Mouse (Mus musculus) thymus, postnatal 14 days (tissue): ENCODE measurements around the gene Actg1.
"Not testable (repeated sequence)": the region's sequence is repeated elsewhere in the genome, so short reads cannot be mapped to it uniquely, and the experiment has no call there.

Experiments
- DNase-seq: peaks from one replicate; pipeline ENCODE4 v3.0.0; 2021

Actg1 gene

GRCm38 (mm10) chr11:120360062-120360461 lies 11.7 kb upstream of the Actg1 start:
- DNase-seq = no peak

DNA sequence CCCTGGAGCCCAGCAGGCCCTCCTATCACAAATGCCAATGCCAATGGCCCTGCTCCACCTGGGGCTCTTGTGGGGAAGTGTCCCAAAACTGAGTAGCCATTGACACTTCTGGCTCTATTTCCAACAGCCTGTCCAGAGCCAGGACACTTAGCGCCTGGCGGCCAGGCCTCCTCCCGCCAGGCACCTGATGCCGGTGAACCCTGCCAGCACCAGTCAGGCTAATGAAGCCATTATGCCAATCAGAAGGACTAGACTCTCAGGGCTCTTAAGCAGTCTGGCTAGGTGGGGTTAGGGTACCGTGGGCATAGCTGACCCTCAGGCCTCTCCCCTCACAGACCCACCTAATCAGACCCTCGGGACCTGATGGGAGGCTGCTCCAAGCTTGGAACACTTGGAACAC lies 11.0 kb upstream of the Actg1 start:
- DNase-seq = no peak

DNA sequence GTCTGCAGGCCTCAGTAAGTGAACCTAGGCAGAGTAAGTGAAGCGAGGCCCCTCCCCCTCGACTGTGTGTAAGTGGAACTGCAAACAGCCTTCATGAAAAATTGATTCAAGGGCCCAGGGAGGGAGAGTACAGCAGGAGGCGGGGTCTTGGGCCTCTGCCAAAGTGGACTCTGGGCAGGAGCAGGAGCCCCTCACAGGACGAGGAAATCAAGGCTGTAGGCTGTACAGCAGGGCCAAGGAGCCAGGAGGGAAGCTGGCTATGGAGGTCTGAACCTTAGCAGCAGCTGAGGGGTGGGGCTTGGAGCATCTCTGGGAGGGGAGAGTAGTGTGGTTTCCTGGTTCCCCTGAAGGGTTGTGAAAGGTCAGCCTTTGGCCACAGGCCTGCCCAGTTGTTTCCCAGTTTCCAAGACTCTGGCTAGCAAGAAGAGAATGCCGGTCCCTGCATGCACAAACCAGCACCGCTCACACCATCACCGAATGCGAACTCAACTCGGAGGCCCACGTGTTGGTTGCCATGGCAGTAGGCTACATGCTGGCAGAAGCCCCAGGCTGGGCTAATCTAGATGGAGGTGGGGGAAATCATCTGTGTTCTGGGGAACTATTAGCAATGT lies 9.6 kb upstream of the Actg1 start:
- no peak for DNase-seq

DNA sequence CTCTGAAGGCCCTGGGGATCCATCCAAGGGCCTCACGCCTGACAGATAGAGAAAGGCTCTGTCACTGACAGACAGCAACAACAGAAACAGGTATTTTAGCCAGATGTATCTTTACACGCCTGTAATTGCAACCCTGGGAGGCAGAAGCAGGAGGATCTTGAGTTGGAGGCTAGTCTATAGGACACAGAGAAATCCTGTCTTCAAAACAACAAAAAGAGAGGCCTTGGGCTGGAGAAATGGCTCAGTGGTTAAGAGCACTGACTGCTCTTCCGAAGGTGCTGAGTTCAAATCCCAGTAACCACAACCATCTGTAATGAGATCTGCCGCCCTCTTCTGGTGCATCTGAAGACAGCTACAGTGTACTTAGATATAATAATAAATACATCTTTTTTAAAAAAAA lies 8.6 kb upstream of the Actg1 start:
- no peak for DNase-seq

DNA sequence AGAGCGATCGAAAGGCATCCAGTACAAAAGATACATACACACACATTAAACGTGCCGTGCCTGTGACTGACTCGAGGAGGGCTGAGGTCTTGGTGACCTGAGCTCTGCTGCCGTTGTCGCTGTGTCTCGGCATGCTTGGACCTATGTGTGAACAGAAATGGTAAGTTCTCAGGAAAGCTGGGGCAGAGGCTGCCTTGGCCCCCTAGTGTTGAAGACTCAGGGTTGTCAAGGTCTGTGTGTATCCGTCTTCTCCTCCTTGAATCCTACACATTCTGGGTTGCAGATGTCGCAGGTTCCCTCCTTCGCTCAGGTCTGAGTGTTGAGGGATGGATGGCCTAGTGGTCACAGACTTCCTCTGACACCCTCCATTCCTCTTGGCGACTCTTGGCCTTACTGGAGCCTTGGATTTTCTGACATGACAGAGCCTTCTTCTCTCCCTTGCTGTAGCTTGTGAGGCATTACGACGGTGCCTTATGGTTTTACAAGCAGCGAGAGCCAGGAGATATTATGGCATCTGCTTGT lies 8.0 kb upstream of the Actg1 start:
- DNase-seq = no peak

- DNase-seq = no peak
Observed at GRCm38 (mm10) chr11:120355277-120356039, 7.1 kb upstream of the Actg1 start.

DNA sequence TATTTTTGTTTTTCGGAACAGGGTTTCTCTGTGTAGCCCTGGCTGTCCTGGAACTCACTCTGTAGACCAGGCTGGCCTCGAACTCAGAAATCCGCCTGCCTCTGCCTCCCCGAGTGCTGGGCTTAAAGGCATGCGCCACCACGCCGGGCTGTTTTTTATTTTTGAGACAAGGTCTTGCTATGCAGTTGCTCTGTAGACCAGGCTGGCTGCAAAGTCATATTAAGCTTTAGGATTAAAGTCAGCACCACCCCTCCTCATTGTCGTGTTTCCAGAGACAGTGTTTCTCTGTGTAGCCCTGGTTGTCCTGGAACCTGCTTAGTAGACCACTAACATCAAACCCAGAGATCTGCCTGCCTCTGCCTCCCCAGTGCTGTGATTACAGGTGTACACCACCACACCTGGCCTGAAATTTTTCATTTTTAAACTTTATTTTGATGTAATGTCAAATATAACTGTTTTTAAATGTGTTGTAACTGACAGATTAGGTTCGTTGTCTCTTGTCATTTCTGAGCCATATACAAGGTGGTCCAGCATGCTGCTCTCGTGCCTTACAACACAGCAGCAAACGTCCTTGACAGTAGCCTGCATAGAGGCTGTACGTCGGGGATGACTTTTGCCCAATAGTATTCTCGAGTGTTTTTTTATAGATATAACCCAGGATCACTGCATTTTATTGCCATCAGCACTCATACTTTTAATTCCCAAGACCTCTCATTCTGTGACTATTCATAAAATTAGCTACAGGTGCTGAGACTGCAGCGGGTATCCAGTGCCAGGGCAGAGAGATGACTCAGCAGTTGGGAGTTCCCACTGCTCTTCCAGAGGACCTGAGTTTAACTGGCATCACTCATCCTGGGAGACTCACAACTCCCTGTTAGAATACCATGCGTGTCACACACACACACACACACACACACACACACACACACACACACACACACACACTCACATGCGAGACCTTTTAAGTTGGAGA lies 6.2 kb upstream of the Actg1 start:
- DNase-seq = no peak

DNA sequence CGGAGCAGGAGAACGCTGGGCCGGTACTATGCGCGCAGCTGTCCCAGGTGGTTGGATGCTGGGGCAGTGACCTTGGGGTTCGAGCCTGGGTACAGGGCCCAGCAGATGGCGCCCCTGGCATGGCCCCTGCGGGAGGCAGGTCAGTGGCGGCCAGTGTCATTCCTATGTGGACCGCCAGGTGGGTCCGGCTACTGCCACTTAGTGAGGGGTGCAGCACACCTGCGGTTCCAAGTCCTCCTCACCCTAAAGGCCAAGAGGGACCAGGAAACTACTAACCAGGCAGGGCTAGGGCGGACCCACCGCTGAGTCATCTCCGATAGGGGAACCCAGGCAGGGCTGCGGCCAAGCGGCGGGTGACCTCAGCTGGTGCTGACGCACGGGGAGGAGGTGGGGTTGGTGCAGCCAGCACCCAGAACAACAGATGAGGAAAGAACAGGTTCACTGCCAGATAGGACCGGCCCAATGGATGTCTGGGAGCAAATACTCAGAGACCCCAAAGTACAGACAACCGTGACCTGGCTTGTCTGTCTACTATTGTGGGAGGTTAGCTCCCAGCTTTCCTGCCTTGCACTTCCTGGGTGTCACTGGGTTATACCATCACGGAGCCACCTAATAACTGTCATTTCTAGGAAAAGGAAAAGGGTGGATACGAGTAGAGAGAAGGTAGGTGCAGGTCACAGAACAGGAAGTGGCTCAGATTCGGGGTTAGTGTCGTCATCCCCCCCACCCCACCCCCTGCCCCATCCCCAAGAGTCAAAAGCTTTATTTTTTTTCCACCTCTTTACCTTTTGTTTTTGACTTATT lies 5.4 kb upstream of the Actg1 start:
- DNase-seq = peak; percentile 83

GRCm38 (mm10) chr11:120352571-120353290 lies 4.4 kb upstream of the Actg1 start:
- no peak for DNase-seq

DNA sequence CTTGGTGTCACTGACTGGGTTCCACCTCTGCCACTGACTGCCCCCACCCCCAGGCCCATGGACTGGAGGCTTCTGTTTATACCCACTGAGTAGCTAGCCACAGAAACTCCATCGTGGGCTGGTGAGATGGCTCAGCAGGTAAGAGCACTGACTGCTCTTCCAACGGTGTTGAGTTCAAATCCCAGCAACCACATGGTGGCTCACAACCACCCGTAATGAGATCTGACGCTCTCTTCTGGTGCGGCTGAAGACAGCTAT lies 3.7 kb upstream of the Actg1 start:
- DNase-seq = not testable (repeated sequence)

DNA sequence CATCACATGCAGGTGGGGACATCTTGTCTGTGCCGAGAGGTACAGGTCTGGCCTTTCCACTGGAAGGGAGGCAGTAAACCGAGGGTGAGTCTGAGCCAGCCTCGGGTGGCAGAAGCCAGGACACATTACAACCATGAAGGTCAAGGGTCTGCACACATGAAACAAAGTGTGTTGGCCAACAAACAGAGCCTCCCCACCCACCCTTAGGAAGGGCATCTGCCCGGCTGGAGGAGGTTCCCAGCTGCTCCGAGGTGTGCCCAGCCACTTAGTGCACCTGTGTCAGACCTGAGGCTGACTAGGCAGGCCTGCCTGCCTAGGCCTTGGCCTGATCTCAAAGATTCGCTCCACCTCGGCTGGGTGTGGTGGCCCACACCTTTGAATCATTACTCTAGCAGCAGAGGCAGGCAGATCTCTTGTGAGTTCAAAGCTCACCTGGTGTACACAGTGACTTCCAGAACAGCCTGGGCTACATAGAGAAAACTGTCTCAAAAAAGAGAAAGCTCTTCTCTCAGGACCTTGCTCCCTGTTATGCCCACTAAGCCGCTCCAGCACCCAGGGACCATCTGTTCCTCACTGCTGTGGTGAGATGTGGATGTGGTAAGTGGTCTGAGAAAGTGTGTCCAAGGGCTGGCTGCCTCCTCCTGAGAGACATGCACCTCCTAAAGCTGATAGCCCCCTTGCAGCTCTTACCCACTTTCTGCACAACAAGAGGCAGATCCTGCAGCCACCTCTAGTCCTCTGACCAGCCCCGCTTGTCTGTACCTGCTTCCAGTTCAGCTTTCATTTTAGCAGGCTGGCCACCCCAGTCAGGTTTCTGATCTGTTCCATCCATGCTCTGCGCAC lies 3.1 kb upstream of the Actg1 start:
- no peak for DNase-seq

GRCm38 (mm10) chr11:120350711-120351110 lies 2.4 kb upstream of the Actg1 start:
- no peak for DNase-seq

DNA sequence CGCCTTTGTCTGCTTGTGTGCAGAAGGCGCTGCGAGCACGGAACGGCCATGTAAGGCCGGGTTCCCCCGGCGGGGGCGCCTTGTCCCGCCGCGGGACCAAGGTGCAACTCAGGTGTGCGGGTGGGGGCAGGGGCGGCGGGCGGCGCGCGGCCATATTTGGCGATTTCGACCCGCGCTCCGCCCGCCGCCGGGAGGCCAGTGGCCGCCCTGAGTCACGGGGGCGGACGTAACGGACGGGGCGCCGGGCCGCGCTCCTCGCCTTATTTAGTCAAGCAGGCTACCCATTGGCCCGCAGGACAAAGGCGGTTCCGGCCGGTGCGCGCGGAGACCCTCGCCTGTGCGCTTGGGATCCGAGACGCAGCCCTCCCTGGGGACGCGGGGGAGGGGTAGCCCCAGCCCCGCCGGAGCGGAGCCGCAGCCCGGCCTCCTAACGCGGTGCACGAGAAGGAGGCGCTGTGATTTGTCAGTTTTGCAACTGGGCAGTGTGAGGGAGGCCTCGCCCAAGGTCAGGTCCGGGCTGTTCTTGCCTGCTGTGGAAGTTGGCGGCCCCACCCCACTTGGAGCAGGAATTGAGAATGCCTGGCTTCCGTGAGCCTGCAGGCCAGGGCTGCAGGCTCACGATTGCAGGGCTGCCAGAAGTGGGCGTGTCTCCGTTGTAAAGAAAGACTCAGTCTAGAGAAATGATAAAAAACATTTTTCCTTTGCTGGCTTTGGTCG lies 1.8 kb upstream of the Actg1 start:
- DNase-seq = peak; percentile 70

DNA sequence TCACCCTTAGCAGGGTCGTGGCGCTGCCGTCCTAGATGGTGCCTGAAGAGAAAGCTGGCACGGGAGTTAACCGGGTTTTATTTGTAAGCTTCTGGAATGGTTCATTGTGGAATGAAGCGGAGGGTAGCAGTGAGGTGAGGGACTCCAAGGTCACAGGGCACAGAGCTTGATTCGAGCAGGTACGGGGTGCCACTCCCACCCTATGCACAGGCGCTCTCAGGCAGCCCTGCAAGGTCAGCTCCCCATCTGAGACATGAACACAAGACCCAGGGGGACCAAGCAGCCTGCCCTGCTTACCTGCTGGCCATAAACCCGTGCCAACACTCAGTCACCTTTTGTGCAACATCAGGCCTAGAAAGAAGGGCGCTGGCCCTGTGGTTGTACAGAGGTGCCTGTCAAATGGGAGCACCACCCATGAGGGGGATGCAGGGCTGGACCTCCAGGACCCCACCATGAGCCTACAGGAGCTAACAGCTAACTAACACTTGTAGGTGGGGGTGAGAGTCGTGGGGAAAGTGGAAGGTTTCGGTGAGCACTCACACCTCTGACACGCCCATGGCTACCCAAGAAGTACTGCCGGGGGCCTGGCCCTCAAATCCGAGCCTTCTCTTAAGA lies 1.1 kb upstream of the Actg1 start:
- peak; percentile 48 for DNase-seq

- DNase-seq = peak; percentile 58
Observed at GRCm38 (mm10) chr11:120348684-120349370, 485 bp upstream of the Actg1 start.

- DNase-seq = peak; percentile 54
Observed at GRCm38 (mm10) chr11:120347301-120347700, 1.0 kb downstream of the Actg1 start.

- peak; percentile 3 for DNase-seq
Observed at GRCm38 (mm10) chr11:120346383-120347034, 1.8 kb downstream of the Actg1 start.

DNA sequence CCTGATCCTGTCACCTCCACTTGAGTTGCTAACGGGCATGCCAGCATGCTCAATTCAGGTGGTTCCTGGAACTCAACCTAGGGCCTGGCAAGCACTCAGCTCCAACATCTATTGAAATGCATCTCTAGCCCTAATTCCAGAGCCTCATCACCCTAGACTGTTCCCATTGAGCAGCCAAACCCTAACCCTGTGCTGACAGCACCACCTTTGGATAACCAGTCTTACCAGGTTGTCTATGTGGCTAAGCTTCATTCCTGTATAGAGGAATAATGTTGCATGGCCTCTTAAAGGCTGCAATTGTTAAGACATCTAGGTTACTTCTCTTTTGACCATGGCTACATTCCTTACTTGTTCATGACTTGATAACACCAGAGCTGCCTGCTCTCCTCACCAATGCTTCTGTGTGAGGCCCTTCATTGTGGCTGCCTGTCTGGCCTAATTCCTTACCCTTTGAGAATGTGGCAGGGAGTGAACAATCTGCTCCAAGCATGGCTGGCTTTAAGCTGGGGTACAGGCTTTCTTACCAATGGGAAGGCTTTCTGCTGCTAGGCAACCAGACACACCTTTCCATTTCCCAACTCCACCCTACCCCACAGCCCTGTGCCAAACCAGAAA lies 3.2 kb downstream of the Actg1 start:
- DNase-seq = peak; percentile 2
